Mouse (Mus musculus) ES-Bruce4 (cell line): ENCODE results near the gene Edc3. TPM values are rescaled to one million over a fixed set of nuclear protein-coding genes. Genes with fewer than 3 reads are reported as not detected.

Experiments used
- H3K27ac ChIP-seq: 2 replicates; pipeline ENCODE4 v1.5.1; 2012; ENCODE audit warnings: low read length, inconsistent platforms; ENCODE audit not compliant: insufficient read depth
- H3K27me3 ChIP-seq: 2 replicates; pipeline ENCODE4 v1.6.1; 2012; ENCODE audit warnings: mild to moderate bottlenecking, low read length, inconsistent platforms; ENCODE audit not compliant: control insufficient read depth, poor library complexity, insufficient read depth, severe bottlenecking
- H3K36me3 ChIP-seq: 2 replicates; pipeline ENCODE4 v1.6.1; 2012; ENCODE audit warnings: inconsistent platforms, mild to moderate bottlenecking, low read length, moderate library complexity; ENCODE audit not compliant: control insufficient read depth, poor library complexity, insufficient read depth, severe bottlenecking
- H3K4me1 ChIP-seq: one replicate; pipeline ENCODE4 v1.8.1; 2011; ENCODE audit warnings: low read length; ENCODE audit not compliant: control insufficient read depth, insufficient read depth
- H3K4me3 ChIP-seq: 2 replicates; pipeline ENCODE4 v1.5.1; 2011; ENCODE audit warnings: low read depth, mild to moderate bottlenecking, low read length
- H3K9ac ChIP-seq: 2 replicates; pipeline ENCODE4 v1.6.1; 2012; ENCODE audit warnings: low read depth, mild to moderate bottlenecking, inconsistent platforms; ENCODE audit not compliant: poor library complexity, severe bottlenecking
- H3K9me3 ChIP-seq: replicated peaks from 2 replicates; pipeline ENCODE4 v1.6.1; 2012; ENCODE audit warnings: mild to moderate bottlenecking, low read length, inconsistent platforms; ENCODE audit not compliant: control insufficient read depth, poor library complexity, insufficient read depth, severe bottlenecking
- CTCF ChIP-seq: IDR thresholded peaks from one replicate; pipeline ENCODE4 v1.8.1; 2011; ENCODE audit warnings: low read depth, low read length
- EP300 ChIP-seq: IDR thresholded peaks from 2 replicates; pipeline ENCODE4 v1.6.1; 2011; ENCODE audit warnings: low read depth, low read length; ENCODE audit not compliant: insufficient read depth
- POLR2A ChIP-seq: IDR thresholded peaks from one replicate; pipeline ENCODE4 v1.8.1; 2011; ENCODE audit warnings: low read length; ENCODE audit not compliant: insufficient read depth
- polyA plus RNA-seq: library from polyadenylated mRNA; stranded (reverse); fragments of >200 nt; gene quantifications from 2 replicates; pipeline ENCODE4 v1.2.4, GENCODE M21; 2011; ENCODE audit warnings: low read depth; ENCODE audit not compliant: missing spikeins, insufficient read depth, insufficient read length

Gene Edc3
- polyA plus RNA-seq, 1 experiment = 22.0 TPM

- H3K9me3 ChIP-seq = no peaks in the 10 kb centered on the region
- TF ChIP-seq POLR2A (no peak), CTCF (no peak), EP300 (no peak)
- H3K36me3 ChIP-seq = peaks cover 38% of the 10 kb centered on the region
- H3K4me1 ChIP-seq = peaks cover 2% of the 10 kb centered on the region
- H3K27me3 ChIP-seq = no peaks in the 10 kb centered on the region
- no peak overlapping the region for H3K4me3 ChIP-seq
- no peak overlapping the region for H3K27ac ChIP-seq
- H3K9ac ChIP-seq = no peak overlapping the region
Observed at GRCm38 (mm10) chr9:57758528-57758927, 50.2 kb downstream of the Edc3 start.

- no peak overlapping the region for H3K4me3 ChIP-seq
- peaks cover 30% of the 10 kb centered on the region for H3K36me3 ChIP-seq
- no peak overlapping the region for H3K27ac ChIP-seq
- no peaks in the 10 kb centered on the region for H3K27me3 ChIP-seq
- peaks cover 2% of the 10 kb centered on the region for H3K4me1 ChIP-seq
- TF ChIP-seq POLR2A = no peak
- TF ChIP-seq CTCF = peak; percentile 99
- no peak for TF ChIP-seq EP300
- no peaks in the 10 kb centered on the region for H3K9me3 ChIP-seq
- no peak overlapping the region for H3K9ac ChIP-seq
Observed at GRCm38 (mm10) chr9:57759289-57759688, 50.9 kb downstream of the Edc3 start.

- TF ChIP-seq EP300 (no peak), CTCF (no peak), POLR2A (no peak)
- H3K27ac ChIP-seq = no peak overlapping the region
- H3K27me3 ChIP-seq = no peaks in the 10 kb centered on the region
- no peaks in the 10 kb centered on the region for H3K9me3 ChIP-seq
- H3K4me3 ChIP-seq = no peak overlapping the region
- no peak overlapping the region for H3K9ac ChIP-seq
- H3K4me1 ChIP-seq = peaks cover 2% of the 10 kb centered on the region
- peaks cover 20% of the 10 kb centered on the region for H3K36me3 ChIP-seq
Observed at GRCm38 (mm10) chr9:57760416-57761146, 52.2 kb downstream of the Edc3 start.

GRCm38 (mm10) chr9:57761563-57762551, 53.5 kb downstream of the Edc3 start:
- no peak overlapping the region for H3K9ac ChIP-seq
- H3K9me3 ChIP-seq = no peaks in the 10 kb centered on the region
- no peaks in the 10 kb centered on the region for H3K27me3 ChIP-seq
- no peak overlapping the region for H3K4me3 ChIP-seq
- H3K27ac ChIP-seq = no peak overlapping the region
- no peak for TF ChIP-seq POLR2A
- no peak for TF ChIP-seq EP300
- TF ChIP-seq CTCF = no peak
- H3K4me1 ChIP-seq = peaks cover 2% of the 10 kb centered on the region
- peaks cover 19% of the 10 kb centered on the region for H3K36me3 ChIP-seq

- no peak overlapping the region for H3K4me3 ChIP-seq
Observed at GRCm38 (mm10) chr9:57762563-57762991, 54.2 kb downstream of the Edc3 start.

More at GRCm38 (mm10) chr9:57762563-57762991, 54.2 kb downstream of the Edc3 start:
- H3K36me3 ChIP-seq = peaks cover 12% of the 10 kb centered on the region
- H3K4me1 ChIP-seq = peaks cover 2% of the 10 kb centered on the region
- H3K27ac ChIP-seq = no peak overlapping the region
- TF ChIP-seq CTCF = peak; percentile 7
- TF ChIP-seq EP300 = no peak
- H3K9ac ChIP-seq = no peak overlapping the region
- H3K27me3 ChIP-seq = no peaks in the 10 kb centered on the region
- H3K9me3 ChIP-seq = no peaks in the 10 kb centered on the region
